Mouse (Mus musculus): ENCODE measurements around the gene Ppp1ca.

The Ppp1ca gene

GRCm38 (mm10) chr19:4187303-4187702 lies 4.6 kb upstream of the Ppp1ca start:
- no peak for DNase-seq

DNA sequence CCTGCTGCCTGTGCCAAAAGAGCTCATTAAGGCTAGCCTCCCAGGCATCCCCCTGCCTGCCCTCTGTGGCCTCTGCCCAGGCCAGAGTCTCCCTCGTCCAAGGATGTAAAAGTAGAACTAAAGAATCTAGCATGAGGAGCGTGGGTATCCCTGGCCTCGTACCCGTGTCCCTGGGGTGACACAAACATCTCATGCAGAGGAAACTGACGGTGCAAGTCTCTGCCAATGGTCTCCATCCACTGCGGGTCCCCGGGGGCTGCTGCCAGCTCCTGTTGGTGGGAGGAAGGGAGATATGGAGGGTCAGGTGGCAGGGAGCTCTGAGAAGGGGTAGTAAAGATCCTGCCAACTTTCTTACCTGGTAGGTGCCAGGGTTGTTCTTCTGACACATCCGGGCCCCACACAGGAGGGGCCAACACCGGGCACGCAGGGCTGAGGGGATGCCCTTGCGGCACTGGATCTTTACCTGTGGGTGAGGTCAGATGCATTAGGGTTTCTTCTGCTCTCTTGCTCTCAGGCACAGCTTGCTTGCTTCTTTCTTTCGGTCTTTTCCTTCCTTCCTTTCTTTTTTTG lies 2.7 kb upstream of the Ppp1ca start:
- DNase-seq, result no peak

DNA sequence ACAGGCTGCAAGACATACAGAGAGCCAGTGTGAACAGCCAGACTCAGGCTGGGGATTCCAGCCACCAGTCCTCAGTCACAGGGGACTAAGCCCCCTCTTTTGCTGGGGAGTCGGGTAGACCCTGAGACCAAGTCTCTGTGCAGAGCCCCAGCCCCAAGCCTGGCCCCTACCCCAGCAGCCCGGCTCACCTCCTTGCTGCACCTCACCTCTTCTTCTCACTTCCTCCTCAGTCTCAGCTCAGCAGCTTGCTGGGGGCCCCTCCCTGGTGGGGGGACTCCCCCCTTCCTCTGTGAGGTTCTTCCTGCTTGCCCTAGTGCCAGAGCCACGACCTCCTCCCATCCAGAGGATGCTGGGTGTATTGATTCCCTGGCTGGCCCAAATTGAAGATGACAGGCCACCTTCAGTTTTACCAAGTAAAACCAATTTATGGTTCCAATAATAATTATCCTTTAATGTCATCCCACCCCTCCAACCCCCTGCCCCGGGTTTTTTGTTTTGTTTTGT lies 982 bp upstream of the Ppp1ca start, which contains the start of gene Tbc1d10c:
TSS of gene Tbc1d10c (minus strand) at position 454 of the 504 bp plus-strand sequence.
- DNase-seq, result peak; percentile 68

DNA sequence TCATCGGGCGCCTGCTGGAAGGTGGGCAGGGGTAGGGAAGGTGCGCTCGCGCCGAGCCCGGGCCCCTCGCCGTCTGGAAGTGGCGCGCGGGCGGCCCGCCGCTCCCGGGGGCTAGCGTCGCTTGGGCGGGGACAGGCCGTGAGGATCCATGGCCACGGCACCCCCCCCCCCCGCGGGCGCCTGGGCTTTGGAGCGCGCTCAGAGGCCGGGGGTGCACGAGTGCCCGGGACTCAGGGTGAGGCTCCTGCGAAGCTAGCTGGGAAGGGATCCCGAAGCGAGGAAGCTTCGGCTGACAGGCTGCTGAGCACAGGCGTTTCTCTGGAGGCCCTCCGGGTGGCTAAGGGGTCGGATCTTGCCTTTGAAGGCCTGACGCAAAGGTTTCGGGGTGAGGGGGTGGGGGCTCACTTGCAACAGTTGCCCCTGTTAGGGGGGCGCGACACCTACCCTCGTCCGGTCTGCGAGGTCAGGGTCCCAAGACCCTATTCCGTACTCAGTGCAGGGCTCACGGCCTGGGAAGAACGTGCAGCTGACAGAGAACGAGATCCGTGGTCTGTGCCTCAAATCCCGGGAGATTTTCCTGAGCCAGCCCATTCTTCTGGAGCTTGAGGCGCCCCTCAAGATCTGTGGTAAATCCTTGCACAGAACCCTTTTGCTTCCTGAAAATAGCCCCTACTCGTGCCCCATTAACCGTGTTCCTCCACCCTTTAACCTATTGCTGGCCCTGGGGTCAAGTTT lies 553 bp downstream of the Ppp1ca start:
- no peak for DNase-seq

DNA sequence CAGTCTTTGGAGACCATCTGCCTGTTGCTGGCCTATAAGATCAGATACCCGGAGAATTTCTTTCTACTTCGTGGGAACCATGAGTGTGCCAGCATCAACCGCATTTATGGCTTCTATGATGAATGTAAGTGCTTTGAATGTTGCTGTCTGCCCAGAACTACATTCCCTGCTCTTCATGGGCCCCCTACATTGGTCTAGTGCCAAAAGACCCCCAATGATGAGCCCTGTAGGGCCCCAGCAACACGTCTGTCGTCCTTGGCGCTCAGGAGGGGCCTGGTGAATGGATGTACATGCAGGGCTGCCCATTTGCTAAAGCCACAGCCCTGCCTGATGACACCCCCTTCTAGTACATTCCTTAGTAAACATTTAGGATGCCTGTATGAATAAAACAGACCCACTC lies 1.3 kb downstream of the Ppp1ca start:
- DNase-seq, result no peak

GRCm38 (mm10) chr19:4194021-4194724 lies 2.3 kb downstream of the Ppp1ca start:
- no peak for DNase-seq

GRCm38 (mm10) chr19:4194776-4195650 lies 3.1 kb downstream of the Ppp1ca start:
- no peak for DNase-seq

- DNase-seq, result no peak
These were observed 4.2 kb downstream of the Ppp1ca start for GRCm38 (mm10) chr19:4196048-4196447.

GRCm38 (mm10) chr19:4196548-4196947 lies 4.7 kb downstream of the Ppp1ca start:
- DNase-seq, result no peak

- no peak for DNase-seq
These were observed 5.3 kb downstream of the Ppp1ca start for GRCm38 (mm10) chr19:4197180-4197579.

DNA sequence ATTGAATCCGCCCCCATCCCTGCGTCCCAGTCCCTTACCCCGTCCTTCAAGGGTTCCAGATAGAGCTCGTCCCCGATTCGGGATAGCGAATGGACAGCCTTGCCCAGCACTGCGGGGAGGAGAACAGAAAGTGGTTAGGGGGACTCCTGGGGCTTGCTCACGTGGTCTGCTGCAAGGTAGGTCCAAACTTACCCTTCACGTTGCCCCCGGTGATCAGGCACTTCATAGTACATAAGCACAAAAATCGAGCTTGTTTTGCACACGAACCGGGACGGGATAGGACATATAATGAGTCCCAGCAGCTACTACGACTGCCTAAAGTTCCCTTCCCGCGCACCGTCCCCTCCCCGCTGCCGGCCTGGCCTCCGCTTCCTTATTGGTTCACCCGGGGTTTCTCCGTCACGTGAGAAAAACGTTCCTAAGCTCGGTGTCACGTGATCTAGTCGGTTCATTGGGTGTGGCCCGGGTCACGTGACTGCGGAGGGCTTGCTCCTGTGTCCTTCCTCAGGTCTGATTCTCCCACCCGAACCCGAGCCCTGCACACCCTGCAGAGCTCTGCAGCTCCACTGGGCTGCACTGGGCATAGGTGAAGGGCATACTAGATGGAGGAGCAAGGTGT lies 9.5 kb downstream of the Ppp1ca start, which contains the start of gene Rad9a:
TSS of gene Rad9a (minus strand) at position 372 of the 619 bp plus-strand sequence.
- DNase-seq, result peak; percentile 99

GRCm38 (mm10) chr19:4202149-4202548 lies 10.3 kb downstream of the Ppp1ca start:
- DNase-seq, result no peak

GRCm38 (mm10) chr19:4203148-4203547 lies 11.3 kb downstream of the Ppp1ca start:
- DNase-seq, result no peak

- DNase-seq, result peak; percentile 57
These were observed 11.9 kb downstream of the Ppp1ca start for GRCm38 (mm10) chr19:4203604-4204326.

- DNase-seq, result no peak
These were observed 13.0 kb downstream of the Ppp1ca start for GRCm38 (mm10) chr19:4204889-4205288.

- DNase-seq, result peak; percentile 88
These were observed 15.1 kb downstream of the Ppp1ca start for GRCm38 (mm10) chr19:4206971-4207370.

GRCm38 (mm10) chr19:4208563-4208962 lies 16.7 kb downstream of the Ppp1ca start:
- DNase-seq, result no peak

GRCm38 (mm10) chr19:4211891-4212588 lies 20.2 kb downstream of the Ppp1ca start:
- no peak for DNase-seq

DNA sequence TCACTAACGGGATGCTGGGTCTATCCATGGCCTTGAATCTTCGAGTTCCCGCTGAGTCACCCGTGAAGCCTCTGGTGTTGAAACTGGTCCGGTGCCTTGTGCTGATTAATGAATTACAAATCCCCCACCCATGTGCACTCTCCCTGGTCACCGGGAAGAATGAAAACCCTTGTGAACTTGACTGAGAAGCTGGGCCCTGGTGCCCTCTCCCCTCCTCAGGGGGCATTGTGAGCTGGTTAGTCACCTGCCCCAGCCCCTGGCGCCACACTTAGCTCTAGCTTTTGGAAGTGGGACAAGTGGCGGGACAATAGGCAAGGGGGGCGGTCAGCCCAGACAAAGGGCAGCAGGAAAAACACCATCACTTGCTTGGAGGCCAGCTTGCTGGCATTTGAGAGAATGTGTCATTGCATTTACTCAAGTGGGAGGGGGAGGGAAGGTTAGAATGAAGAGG lies 21.7 kb downstream of the Ppp1ca start:
- peak; percentile 73 for DNase-seq

DNA sequence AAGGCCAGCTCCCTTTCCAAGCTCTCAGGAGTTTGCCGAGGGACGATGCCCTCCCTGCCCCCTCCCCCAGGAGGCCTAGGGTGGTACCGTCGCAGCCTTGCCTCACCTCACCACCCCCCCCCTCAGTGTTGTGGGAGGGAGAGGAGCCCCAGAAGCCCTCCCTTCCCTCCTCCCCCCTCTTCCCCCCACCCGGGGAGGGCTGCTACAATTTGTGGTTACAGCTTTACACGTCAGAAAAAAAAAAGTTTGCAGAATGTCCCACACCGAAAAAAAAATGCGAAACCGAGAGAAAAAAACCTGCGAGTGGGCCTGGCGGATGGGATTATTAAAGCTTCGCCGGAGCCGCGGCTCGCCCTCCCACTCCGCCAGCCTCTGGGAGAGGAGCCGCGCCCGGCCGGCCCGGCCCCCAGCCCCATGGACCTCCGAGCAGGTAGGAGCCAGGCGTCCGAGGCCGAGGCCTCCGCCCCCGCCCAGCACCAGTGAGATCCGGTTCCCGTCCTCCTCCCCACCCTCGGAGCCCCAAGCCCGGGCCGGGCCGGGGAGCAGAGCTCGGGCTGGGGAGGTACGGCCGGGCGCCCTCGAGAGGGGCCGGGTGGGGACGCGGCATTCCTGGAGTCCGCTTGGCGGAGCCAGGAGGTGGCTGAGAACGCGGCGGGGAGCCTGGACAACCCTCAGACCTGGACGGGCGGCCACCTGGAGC lies 22.4 kb downstream of the Ppp1ca start, which contains the start of the genes Clcf1 and AC109138.7:
TSS of gene Clcf1 (plus strand) at position 168 of the 700 bp plus-strand sequence.
TSS of gene AC109138.7 (plus strand) at position 287 of the 700 bp plus-strand sequence.
- peak; percentile 79 for DNase-seq
